Mouse (Mus musculus) embryonic facial prominence, embryonic 15.5 days (tissue): Measurements from ENCODE around the gene Etl4. TPM values are rescaled to one million over a fixed set of nuclear protein-coding genes. Genes with fewer than 3 reads are reported as not detected.
A peak's percentile ranks its signal among the peaks of the same experiment; 100 is the strongest.

Source experiments
- ATAC-seq: fragments of 200-750 bp; cut with Nextera tagmentation; 2 replicates; pipeline ENCODE4 v1.8.0; 2017; ENCODE audit warnings: low read depth, moderate TSS enrichment; ENCODE audit not compliant: insufficient number of reproducible peaks, low FRiP score, low TSS enrichment
- H3K27ac ChIP-seq: fragments of 300-500 bp; sonication (generic); replicated peaks from 2 replicates; pipeline ENCODE4 v1.5.1; 2015; ENCODE audit warnings: mild to moderate bottlenecking, inconsistent platforms
- H3K27me3 ChIP-seq: fragments of 300-500 bp; sonication (generic); 2 replicates; pipeline ENCODE4 v1.6.1; 2015; ENCODE audit warnings: inconsistent platforms
- H3K36me3 ChIP-seq: fragments of 300-500 bp; sonication (generic); 2 replicates; pipeline ENCODE4 v1.6.1; 2015; ENCODE audit warnings: mild to moderate bottlenecking, inconsistent platforms
- H3K4me1 ChIP-seq: fragments of 300-500 bp; sonication (generic); 2 replicates; pipeline ENCODE4 v1.6.1; 2015; ENCODE audit warnings: inconsistent platforms
- H3K4me2 ChIP-seq: fragments of 300-500 bp; sonication (generic); replicated peaks from 2 replicates; pipeline ENCODE4 v1.6.1; 2015; ENCODE audit warnings: mild to moderate bottlenecking, inconsistent platforms
- H3K4me3 ChIP-seq: fragments of 300-500 bp; sonication (generic); replicated peaks from 2 replicates; pipeline ENCODE4 v1.5.1; 2015; ENCODE audit warnings: mild to moderate bottlenecking, inconsistent platforms
- H3K9ac ChIP-seq: fragments of 300-500 bp; sonication (generic); 2 replicates; pipeline ENCODE4 v1.6.1; 2015; ENCODE audit warnings: inconsistent platforms
- H3K9me3 ChIP-seq: fragments of 300-500 bp; sonication (generic); replicated peaks from 2 replicates; pipeline ENCODE4 v1.6.1; 2016; ENCODE audit warnings: inconsistent platforms
- WGBS: fragments of 180-500 bp; shearing (Covaris S2); methylation state at CpG from one replicate; pipeline ENCODE4 v1.1.7; 2015; 5-methylcytosine and 5-hydroxymethylcytosine counted together
- polyA plus RNA-seq: library from polyadenylated mRNA; unstranded; fragments of >200 nt; fragmentation: Nextera tagmentation; extraction: Ambion mirVana; gene quantifications from 2 replicates; pipeline ENCODE4 v1.2.1, GENCODE M21; 2015

The Etl4 gene
- polyA plus RNA-seq, 1 experiment from 2014 or later: 39.0 TPM

DNA sequence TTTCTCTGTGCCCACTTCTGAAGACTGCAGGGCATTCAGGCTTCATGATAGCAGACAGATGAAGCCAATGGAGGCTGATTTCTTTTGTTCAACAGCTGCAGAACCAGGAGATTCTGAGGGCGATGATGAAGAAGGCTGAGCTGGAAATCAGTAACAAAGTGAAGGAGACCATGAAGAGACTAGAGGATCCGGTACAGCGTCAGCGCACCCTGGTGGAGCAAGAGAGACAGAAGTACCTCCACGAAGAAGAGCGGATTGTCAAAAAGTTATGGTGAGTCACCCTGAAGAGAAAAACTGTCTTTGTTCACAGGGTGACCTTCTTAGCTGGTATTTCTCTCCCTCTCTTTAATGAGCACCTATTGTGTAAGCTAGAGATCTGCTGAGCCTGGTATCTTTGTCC, 868.4 kb downstream of the Etl4 start:
- ATAC-seq: no peak
- Histone ChIP-seq H3K36me3 (peaks cover 10% of the 10 kb centered on the region; the same call in 1 of the 2 replicates), H3K4me1 (no peaks in the 10 kb centered on the region), H3K9ac (no peak overlapping the region), H3K4me3 (no peak overlapping the region), H3K27ac (no peak overlapping the region), H3K9me3 (no peaks in the 10 kb centered on the region), H3K27me3 (no peaks in the 10 kb centered on the region), H3K4me2 (no peak overlapping the region)
- 68% methylated on average over 6 of the region's 6 CpGs for WGBS

DNA sequence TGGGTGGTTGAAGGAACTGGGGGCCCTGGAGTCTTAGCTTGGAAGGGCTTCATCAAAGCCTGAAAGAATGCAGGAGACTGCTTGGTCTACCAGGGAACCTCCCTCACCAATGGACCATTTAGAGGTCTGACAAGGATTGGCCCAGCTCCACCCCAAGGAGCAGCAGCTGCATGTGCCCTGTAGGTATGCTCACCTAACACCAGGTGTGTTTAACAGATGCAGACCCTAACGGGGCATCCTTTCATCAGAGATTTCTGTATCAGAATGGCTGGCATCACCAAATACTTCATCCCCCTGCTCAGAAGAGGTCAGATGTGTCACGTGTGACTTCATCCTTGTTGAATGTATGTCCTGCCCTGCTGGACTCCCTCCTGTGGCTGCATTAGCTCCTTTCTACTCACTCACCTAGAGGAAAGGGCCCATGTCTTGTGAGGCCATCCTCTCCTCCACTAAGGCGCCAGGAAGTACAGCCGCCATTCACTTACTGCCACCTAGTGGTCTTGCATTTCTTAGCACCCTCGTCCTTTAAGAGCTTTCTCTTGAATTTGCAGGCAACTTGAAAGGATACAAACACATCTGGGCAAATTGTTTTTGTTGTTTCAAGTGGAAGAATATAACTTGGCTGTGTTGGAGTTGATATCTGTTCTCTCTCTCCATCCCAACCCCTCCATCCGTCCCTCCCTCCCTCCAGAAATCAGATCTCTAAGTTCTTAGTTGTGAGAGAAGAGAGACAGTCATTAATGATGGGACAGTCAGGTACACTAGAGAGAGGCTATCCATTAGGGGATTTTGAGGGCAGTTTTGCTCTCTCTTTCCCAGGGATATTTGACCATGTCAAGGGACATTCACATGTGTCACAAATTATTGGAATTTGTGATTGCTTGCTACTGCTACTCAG, 870.2 kb downstream of the Etl4 start:
- ATAC-seq: 0 out of 2 replicates have a peak, but pooled peaks have one; percentile 51
- Histone ChIP-seq H3K9ac (no peak overlapping the region), H3K36me3 (peaks cover 13% of the 10 kb centered on the region; the same call in 1 of the 2 replicates), H3K9me3 (no peaks in the 10 kb centered on the region), H3K27ac (no peak overlapping the region), H3K27me3 (no peaks in the 10 kb centered on the region), H3K4me2 (no peak overlapping the region), H3K4me3 (no peak overlapping the region), H3K4me1 (no peaks in the 10 kb centered on the region)
- WGBS: 30% methylated on average over 6 of the region's 6 CpGs

GRCm38 (mm10) chr2:20801236-20801890, 891.8 kb downstream of the Etl4 start:
- peaks cover 41% of the 10 kb centered on the region; the same call in 1 of the 2 replicates for H3K36me3 ChIP-seq
- WGBS: 80% methylated on average over 8 of the region's 8 CpGs
- H3K9me3 ChIP-seq: no peaks in the 10 kb centered on the region

DNA sequence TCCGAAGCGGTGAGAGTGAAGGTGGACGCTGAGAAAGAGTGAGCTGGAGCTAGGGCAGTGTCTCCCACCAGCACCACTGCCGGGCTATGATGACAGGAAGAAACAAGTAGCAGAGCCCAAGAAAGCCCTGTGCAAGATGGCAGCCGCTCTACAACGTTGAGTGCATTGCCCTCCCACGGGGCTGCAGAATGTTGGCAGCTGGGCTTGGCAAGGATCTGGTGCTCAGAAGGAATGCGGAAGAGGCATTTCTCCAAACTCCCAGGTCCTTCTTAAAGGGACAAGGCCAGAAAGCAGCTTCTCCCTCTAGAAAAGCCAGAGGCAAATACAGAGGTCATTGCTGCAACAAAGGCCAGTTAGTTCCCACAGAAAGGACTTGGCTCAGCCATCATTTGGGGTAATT, 901.9 kb downstream of the Etl4 start:
- whole genome bisulfite sequencing: 67% methylated on average over 8 of the region's 8 CpGs
- Histone ChIP-seq H3K4me1 (no peaks in the 10 kb centered on the region), H3K4me2 (no peak overlapping the region), H3K9ac (no peak overlapping the region), H3K27ac (no peak overlapping the region), H3K9me3 (no peaks in the 10 kb centered on the region), H3K27me3 (no peaks in the 10 kb centered on the region), H3K36me3 (peaks cover 22% of the 10 kb centered on the region; the same call in 1 of the 2 replicates), H3K4me3 (no peak overlapping the region)
- ATAC-seq: no peak

More at GRCm38 (mm10) chr2:20801236-20801890, 891.8 kb downstream of the Etl4 start:
- Histone ChIP-seq H3K4me1 (no peaks in the 10 kb centered on the region), H3K4me3 (no peak overlapping the region), H3K27ac (no peak overlapping the region), H3K27me3 (no peaks in the 10 kb centered on the region), H3K4me2 (no peak overlapping the region), H3K9ac (no peak overlapping the region)
- ATAC-seq: no peak

DNA sequence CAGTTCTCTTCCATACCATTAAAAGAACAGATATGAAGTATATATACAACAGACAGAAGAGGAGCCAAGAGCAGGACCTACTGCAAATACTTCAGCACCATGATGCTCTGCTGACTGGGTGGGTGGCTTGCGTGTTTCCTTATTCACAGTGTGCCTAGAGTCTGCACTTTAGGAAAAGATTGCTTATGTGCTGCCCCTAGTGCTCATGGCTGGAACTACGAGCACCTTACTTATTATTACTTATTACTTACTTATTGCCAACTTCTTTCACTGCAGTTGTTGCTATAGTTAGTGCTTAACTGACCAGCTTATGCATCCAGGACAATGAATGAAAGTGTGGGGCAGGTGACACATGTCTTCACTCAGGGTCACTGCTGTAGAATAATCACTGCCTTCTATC, 904.4 kb downstream of the Etl4 start:
- H3K4me2 ChIP-seq: no peak overlapping the region
- no peak overlapping the region for H3K9ac ChIP-seq
- H3K9me3 ChIP-seq: no peaks in the 10 kb centered on the region
- no peak overlapping the region for H3K27ac ChIP-seq
- H3K36me3 ChIP-seq: no peaks in the 10 kb centered on the region
- no peaks in the 10 kb centered on the region for H3K27me3 ChIP-seq
- H3K4me3 ChIP-seq: no peak overlapping the region
- WGBS: 83% methylated on average over 2 of the region's 2 CpGs
- no peaks in the 10 kb centered on the region for H3K4me1 ChIP-seq
- ATAC-seq: no peak

GRCm38 (mm10) chr2:20818226-20818625, 908.6 kb downstream of the Etl4 start:
- WGBS: 67% methylated on average over 7 of the region's 7 CpGs
- ATAC-seq: no peak
- H3K27me3 ChIP-seq: no peaks in the 10 kb centered on the region

GRCm38 (mm10) chr2:20826258-20826657, 916.7 kb downstream of the Etl4 start:
- no peak for ATAC-seq
- no peaks in the 10 kb centered on the region for H3K36me3 ChIP-seq
- H3K27ac ChIP-seq: no peak overlapping the region
- H3K9ac ChIP-seq: no peak overlapping the region
- no peaks in the 10 kb centered on the region for H3K9me3 ChIP-seq
- no peak overlapping the region for H3K4me3 ChIP-seq
- H3K27me3 ChIP-seq: no peaks in the 10 kb centered on the region
- H3K4me1 ChIP-seq: no peaks in the 10 kb centered on the region
- no peak overlapping the region for H3K4me2 ChIP-seq

More at GRCm38 (mm10) chr2:20818226-20818625, 908.6 kb downstream of the Etl4 start:
- Histone ChIP-seq H3K4me1 (no peaks in the 10 kb centered on the region), H3K4me2 (no peak overlapping the region), H3K36me3 (no peaks in the 10 kb centered on the region), H3K4me3 (no peak overlapping the region), H3K27ac (no peak overlapping the region), H3K9me3 (no peaks in the 10 kb centered on the region), H3K9ac (no peak overlapping the region)

DNA sequence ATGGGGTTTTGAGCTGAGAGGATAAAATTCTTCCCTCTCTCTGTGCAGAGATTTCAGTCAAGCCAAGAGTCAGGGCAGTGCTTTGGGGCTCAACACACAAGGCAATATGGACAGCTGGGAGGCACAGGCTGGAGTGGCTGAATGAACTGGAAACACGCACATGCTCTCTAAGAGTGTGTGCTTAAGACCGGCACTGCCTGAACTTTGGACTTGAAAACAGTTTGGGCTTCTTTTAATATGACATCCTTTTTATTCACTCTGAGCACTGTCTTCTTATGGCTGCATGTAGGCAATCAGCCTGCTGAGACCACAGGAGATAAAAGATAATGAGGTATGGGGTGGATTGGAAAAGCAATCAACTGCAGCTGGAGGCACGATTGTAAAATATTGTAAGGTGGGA, 921.3 kb downstream of the Etl4 start:
- 80% methylated on average over 3 of the region's 3 CpGs for WGBS
- Histone ChIP-seq H3K4me1 (no peaks in the 10 kb centered on the region), H3K4me2 (no peak overlapping the region), H3K27me3 (no peaks in the 10 kb centered on the region), H3K36me3 (no peaks in the 10 kb centered on the region), H3K27ac (no peak overlapping the region), H3K9me3 (no peaks in the 10 kb centered on the region), H3K9ac (no peak overlapping the region), H3K4me3 (no peak overlapping the region)
- no peak for ATAC-seq

GRCm38 (mm10) chr2:20831608-20832406, 922.2 kb downstream of the Etl4 start:
- Histone ChIP-seq H3K27me3 (no peaks in the 10 kb centered on the region), H3K4me3 (no peak overlapping the region), H3K9ac (no peak overlapping the region), H3K36me3 (no peaks in the 10 kb centered on the region), H3K4me1 (no peaks in the 10 kb centered on the region), H3K27ac (no peak overlapping the region), H3K4me2 (no peak overlapping the region), H3K9me3 (no peaks in the 10 kb centered on the region)
- no peak for ATAC-seq
- 52% methylated on average over 3 of the region's 3 CpGs for WGBS

DNA sequence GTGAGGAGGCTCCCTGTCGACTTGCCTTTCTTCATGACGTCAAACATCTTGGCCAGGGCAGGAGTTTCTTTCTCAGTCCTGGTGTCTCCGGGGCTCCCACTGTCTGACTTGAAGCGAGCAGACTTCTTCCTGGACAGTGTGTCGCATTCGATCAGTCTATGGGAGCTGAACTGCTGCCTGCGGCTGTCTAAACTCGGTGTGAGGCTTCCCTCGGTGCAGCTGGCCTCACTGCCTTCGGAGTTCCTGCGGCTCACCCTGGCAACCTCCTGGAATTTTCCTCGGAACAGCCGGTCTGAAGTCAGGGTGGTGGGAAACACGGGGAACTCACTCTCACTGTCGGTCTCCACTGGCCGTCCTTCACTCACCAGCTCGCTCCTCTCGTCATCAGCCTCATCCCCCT, 939.8 kb downstream of the Etl4 start:
- WGBS: 88% methylated on average over 18 of the region's 18 CpGs
- no peak overlapping the region for H3K9ac ChIP-seq
- peaks cover 45% of the 10 kb centered on the region for H3K36me3 ChIP-seq

More for the DNA sequence above, 939.8 kb downstream of the Etl4 start:
- no peaks in the 10 kb centered on the region for H3K27me3 ChIP-seq
- no peaks in the 10 kb centered on the region for H3K9me3 ChIP-seq
- H3K27ac ChIP-seq: no peak overlapping the region
- no peak for ATAC-seq
- no peak overlapping the region for H3K4me3 ChIP-seq
- no peaks in the 10 kb centered on the region for H3K4me1 ChIP-seq
- H3K4me2 ChIP-seq: no peak overlapping the region
